Mouse (Mus musculus): ENCODE data around the gene Zfyve1. TPM values are rescaled to one million over a fixed set of nuclear protein-coding genes. Genes with fewer than 3 reads are reported as not detected.
"Not testable (repeated sequence)": the region's sequence is repeated elsewhere in the genome, so short reads cannot be mapped to it uniquely, and the experiment has no call there.

Zfyve1 gene
- 14.4 and 21.9 TPM in 2 replicates for polyA plus RNA-seq (2016; fragmentation: Nextera tagmentation; extraction: Ambion mirVana)

DNA sequence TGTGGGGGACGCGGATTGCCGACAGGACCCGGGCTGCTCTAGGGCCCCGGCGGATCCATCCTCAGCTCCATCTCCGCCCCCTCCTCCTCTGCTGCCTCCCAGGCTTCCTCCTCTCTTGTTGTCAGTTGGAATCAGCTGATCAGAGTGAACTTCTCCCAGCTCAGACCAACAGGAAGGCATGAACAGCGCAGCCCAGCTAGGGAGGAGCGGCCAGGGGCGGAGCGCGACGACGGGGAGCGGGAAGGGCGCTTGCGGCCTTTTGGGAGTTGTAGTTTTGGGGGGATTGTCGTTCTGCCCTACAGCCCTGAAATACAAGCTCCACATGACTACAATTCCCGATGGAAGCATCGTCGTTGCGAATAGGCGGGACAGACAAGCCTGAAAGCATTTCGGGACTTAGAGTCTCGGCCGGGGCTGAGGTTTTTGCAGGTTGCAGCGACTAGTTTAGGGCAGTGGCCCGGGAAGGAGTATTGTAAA is at the start of gene Zfyve1:
TSS of gene Zfyve1 (minus strand) at position 198 of the 477 bp plus-strand sequence.
- Histone ChIP-seq H3K27ac (peak within 1 kb of the TSS; percentile 93), H3K9me3 (replicated peaks) (no peaks in the 10 kb centered on the region), H3K4me3 (peak within 1 kb of the TSS; percentile 97), H3K27me3 (ENCODE audit: low read depth, poor library complexity, severe bottlenecking) (no peaks in the 10 kb centered on the region), H3K4me1 (peaks cover 9% of the 10 kb centered on the region; the same call in 1 of the 2 replicates), H3K36me3 (peaks cover 28% of the 10 kb centered on the region)
- WGBS, result under 1% methylated on average over 28 of the region's 28 CpGs
- DNase-seq (ENCODE audit: low spot score), result peak; percentile 92

DNA sequence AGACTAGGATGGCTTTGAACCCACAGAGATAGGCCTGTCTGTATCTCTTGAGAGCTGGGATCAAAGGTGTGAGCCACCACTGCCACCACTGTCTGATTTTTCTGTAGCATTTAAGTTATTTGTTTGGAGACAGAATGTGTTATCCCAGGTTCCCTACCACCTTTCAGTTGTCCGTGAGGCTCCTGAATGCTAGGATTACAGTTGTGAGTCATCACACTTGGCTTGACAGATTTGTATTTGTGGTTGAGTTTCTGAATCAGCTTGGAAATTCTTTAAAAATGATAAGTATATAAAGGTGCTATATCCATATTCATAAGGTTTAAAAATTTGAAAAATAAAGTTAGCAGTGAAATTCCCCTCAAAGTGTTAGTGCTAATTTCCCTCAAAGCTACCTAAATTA is 46.1 kb upstream of the Zfyve1 start:
- DNase-seq (ENCODE audit: low spot score), result no peak
- no peaks in the 10 kb centered on the region for H3K9me3 ChIP-seq (replicated peaks)
- H3K4me3 ChIP-seq, result no peak overlapping the region
- H3K36me3 ChIP-seq, result peaks cover 90% of the 10 kb centered on the region
- no peaks in the 10 kb centered on the region for H3K27me3 ChIP-seq (ENCODE audit: low read depth, poor library complexity, severe bottlenecking)
- no peaks in the 10 kb centered on the region for H3K4me1 ChIP-seq
- H3K27ac ChIP-seq, result no peak overlapping the region
- 93% methylated on average over 1 of the region's 1 CpGs for WGBS

DNA sequence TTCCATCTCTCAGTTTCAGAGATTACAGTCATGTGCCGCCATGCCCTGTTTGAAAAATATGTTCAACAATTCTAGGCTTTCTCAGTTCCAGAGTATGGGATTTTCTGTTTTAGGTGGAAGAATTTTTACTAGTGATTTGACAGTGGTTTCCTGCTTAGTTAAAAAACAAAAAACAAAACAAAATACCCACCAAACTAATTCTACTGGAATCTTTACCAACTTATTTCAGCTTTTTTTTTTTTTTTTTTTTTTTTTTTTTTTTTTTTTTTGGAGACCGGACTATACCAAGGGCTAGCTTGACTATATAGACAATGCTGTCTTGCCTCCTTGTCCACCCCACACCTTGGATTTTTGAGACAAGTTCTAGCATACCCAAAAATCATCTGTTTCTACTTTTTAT is 44.2 kb upstream of the Zfyve1 start:
- DNase-seq (ENCODE audit: low spot score), result no peak
- Histone ChIP-seq H3K36me3 (peaks cover 91% of the 10 kb centered on the region), H3K9me3 (replicated peaks) (no peaks in the 10 kb centered on the region), H3K27ac (no peak overlapping the region), H3K4me3 (no peak overlapping the region), H3K4me1 (no peaks in the 10 kb centered on the region), H3K27me3 (ENCODE audit: low read depth, poor library complexity, severe bottlenecking) (no peaks in the 10 kb centered on the region)
- 93% methylated on average over 2 of the region's 2 CpGs for WGBS

DNA sequence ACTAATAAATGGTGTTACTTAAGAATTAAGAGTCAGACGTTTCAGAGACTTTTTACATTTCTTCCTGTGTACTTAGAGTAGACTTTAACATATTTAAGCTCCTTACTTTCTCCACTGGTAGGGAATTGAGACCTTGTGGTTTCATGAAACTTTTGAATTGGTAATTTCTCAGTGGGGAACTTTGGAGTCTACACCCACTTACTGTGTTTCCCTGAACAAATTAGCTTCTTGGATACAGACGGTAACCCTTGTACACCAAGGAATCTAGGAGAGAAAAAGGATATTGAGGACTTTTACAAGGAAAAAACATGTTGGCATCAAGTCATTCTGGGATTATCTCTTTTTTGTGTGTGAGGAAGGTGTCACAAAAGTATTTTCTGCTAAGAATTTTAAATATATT is 36.8 kb upstream of the Zfyve1 start:
- 65% methylated on average over 2 of the region's 2 CpGs for WGBS
- Histone ChIP-seq H3K27me3 (ENCODE audit: low read depth, poor library complexity, severe bottlenecking) (no peaks in the 10 kb centered on the region), H3K9me3 (replicated peaks) (no peaks in the 10 kb centered on the region), H3K36me3 (peaks cover 49% of the 10 kb centered on the region), H3K4me1 (peaks cover 6% of the 10 kb centered on the region; the same call in 1 of the 2 replicates), H3K4me3 (peak overlapping the region; percentile 96), H3K27ac (no peak overlapping the region)
- DNase-seq (ENCODE audit: low spot score), result no peak

DNA sequence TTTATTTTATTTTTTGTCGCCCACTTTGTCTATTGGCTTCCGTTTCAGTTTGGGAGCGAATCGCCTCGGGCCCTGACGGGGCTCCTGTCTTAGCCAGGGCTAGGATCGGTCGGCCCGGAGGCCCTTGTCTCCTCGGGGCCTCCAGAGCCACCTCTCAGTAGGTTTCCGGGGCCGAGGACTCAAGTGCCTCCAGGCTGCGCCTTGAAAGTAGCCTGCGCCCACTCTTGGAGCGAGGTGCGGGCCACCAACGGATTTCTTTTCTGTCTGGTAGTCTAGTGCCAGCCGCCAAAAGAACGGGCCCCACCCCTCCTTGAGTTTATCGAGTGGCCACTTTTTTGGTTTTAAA is 35.6 kb upstream of the Zfyve1 start:
- peak; percentile 79 for DNase-seq (ENCODE audit: low spot score)
- Histone ChIP-seq H3K36me3 (peaks cover 39% of the 10 kb centered on the region), H3K9me3 (replicated peaks) (no peaks in the 10 kb centered on the region), H3K4me1 (peaks cover 6% of the 10 kb centered on the region; the same call in 1 of the 2 replicates), H3K27ac (peak overlapping the region; percentile 99), H3K4me3 (peak overlapping the region; percentile 96), H3K27me3 (ENCODE audit: low read depth, poor library complexity, severe bottlenecking) (no peaks in the 10 kb centered on the region)
- under 1% methylated on average over 20 of the region's 20 CpGs for WGBS

DNA sequence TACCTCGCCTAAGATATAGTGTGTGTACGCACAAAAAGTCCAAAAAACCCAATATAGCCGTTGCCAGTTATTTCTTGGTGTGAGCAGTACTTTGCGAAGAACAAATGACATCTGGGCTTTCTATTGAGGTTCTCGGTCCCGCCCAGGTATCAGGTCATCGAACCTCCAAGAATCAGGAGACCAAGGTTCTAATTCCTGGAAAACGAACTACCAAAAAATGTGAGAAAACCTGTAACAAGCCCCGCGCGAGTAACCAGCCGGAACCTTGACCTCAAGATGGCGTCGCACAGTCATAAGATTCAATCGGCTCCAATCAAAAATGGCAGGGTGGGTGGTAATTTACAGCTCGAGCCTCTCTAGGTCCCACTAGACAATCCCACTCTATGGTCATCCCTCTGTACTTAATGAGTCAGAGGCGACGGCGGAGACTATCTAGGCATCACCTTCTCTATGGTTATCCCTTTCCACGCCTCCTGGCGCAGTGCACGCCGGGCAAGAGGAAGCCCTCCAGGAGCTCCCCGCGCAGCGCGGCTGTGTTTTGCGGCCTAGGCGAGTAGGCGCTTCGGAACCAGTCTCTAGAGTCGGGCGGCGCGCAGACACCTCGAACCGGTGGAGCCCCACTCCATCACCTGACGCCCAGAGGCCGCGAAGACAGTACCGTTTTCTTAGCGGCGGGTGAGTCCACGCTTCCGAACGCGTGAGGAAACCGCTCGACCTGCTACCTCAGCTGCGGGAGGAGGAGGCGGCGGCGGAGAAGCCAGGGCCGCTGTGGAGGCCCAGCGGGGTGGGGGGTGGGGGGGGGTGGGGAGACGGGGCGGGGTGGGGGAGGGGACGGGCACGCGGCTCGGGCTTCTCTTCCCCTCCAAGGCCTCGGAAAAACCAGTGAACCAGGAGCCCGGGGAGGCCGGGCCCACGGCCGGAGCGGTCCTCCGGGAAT is 35.0 kb upstream of the Zfyve1 start:
- Histone ChIP-seq H3K4me1 (peaks cover 6% of the 10 kb centered on the region; the same call in 1 of the 2 replicates), H3K4me3 (peak overlapping the region; percentile 96), H3K27me3 (ENCODE audit: low read depth, poor library complexity, severe bottlenecking) (no peaks in the 10 kb centered on the region), H3K9me3 (replicated peaks) (no peaks in the 10 kb centered on the region), H3K36me3 (peaks cover 33% of the 10 kb centered on the region), H3K27ac (peak overlapping the region; percentile 99)
- DNase-seq (ENCODE audit: low spot score), result peak; percentile 94
- WGBS, result under 1% methylated on average over 63 of the region's 68 CpGs

DNA sequence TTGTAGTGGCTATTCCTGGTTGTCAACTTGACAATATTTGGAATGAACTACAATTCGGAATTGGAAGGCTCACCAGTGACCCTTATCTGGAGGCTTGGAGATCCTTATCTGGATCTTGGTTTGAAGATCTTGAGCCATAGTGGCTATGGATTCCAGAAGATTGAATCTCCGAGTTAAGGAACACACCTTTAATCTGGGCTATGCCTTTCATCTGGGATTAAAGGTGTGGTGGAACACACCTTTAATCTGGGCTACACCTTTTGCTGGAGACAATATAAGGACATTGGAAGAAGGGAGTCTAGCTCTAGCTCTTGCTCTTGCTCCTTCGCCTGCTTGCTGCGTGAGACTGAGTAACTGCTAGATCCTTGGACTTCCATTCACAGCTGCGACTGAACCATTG is 33.9 kb upstream of the Zfyve1 start, which contains the start of gene Rbm25:
TSS of gene Rbm25 (plus strand) at position 301 of the 400 bp plus-strand sequence.
- H3K4me1 ChIP-seq; DNase-seq (ENCODE audit: low spot score); H3K27me3 ChIP-seq (ENCODE audit: low read depth, poor library complexity, severe bottlenecking); H3K9me3 ChIP-seq (replicated peaks): not testable (repeated sequence)
- Histone ChIP-seq H3K27ac (peak within 1 kb of the TSS; percentile 99), H3K4me3 (peak within 1 kb of the TSS; percentile 96), H3K36me3 (peaks cover 22% of the 10 kb centered on the region)
- no CpG with 5 or more reads among the region's 5 CpGs for WGBS

DNA sequence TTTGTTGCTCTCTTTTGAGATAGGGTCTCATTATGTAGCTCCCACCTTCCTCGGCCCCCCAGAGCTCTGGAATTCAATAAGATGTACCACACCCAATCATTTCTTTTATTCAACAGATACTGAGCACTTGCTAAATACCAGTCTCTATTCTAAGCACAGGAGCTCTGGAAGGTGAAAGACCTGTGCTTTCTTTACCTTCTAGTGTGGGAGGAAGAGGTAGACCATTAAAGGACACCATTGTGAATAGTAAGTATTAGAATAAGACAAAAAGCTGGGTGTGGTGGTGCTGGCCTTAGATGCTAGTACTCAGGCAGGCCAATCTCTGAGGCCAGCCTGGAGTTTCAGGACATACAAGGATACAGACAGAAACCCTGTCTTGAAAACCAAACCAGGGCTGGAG is 27.3 kb upstream of the Zfyve1 start:
- WGBS, result 93% methylated on average over 1 of the region's 1 CpGs
- no peak overlapping the region for H3K4me3 ChIP-seq

DNA sequence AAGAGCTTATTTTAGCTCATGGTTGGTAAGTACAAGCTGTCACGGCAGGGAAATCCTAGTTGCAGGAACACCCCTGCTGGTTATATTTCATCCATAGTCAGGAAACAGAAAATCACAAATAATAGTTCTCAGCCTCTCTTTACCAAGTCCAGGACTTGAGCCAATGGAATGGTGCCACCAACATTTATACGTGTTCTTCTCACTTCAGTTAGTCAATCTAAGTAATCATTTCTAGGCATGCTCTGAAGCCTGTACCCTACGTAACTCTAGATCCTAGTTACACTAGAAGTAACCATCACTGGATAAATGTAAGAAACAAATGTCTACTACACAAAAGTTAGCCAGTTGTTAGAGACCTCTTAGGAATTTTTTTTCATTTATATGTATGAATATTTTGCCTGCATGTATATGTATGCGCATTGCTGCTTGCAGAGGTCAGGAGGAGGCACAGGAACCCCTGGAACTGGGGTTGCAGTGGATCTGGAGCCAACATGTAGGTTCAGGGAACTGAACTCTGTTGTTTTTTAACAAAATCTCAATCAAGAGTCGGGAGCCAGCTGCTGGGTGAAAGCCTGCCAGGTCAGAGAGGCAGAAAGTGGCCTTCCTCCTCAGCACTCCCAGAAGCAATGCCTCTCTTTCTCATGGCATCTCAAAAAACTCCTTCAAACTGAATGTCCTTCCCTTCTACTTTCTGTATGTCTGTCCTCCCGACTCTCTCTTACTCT is 25.2 kb upstream of the Zfyve1 start:
- DNase-seq (ENCODE audit: low spot score), result peak; percentile 16
- WGBS, result 90% methylated on average over 6 of the region's 6 CpGs
- Histone ChIP-seq H3K9me3 (replicated peaks) (no peaks in the 10 kb centered on the region), H3K4me3 (no peak overlapping the region), H3K4me1 (no peaks in the 10 kb centered on the region), H3K27ac (no peak overlapping the region), H3K36me3 (no peaks in the 10 kb centered on the region), H3K27me3 (ENCODE audit: low read depth, poor library complexity, severe bottlenecking) (no peaks in the 10 kb centered on the region)

More for the DNA sequence above, 27.3 kb upstream of the Zfyve1 start:
- no peak for DNase-seq (ENCODE audit: low spot score)
- H3K36me3 ChIP-seq, result no peaks in the 10 kb centered on the region
- no peaks in the 10 kb centered on the region for H3K27me3 ChIP-seq (ENCODE audit: low read depth, poor library complexity, severe bottlenecking)
- H3K9me3 ChIP-seq (replicated peaks), result no peaks in the 10 kb centered on the region
- no peaks in the 10 kb centered on the region for H3K4me1 ChIP-seq
- H3K27ac ChIP-seq, result no peak overlapping the region

DNA sequence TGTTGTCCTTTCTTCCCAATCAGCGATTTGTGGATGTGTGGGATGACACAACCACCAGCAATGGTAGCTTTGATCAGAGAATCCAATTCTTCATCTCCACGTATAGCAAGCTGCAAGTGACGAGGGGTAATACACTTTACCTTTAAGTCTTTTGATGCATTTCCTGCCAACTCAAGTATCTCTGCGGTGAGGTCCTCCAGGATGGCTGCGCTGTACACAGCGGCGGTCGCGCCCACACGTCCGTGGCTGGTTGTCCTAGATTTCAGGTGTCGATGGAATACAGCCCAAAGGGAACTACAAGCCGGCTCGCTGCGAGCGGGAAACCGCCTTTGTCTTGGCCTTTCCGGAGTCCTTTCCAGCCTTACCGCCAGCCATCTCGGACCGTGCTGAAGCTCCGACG is 23.7 kb upstream of the Zfyve1 start:
- H3K27me3 ChIP-seq (ENCODE audit: low read depth, poor library complexity, severe bottlenecking); DNase-seq (ENCODE audit: low spot score); H3K4me3 ChIP-seq; H3K9me3 ChIP-seq (replicated peaks); H3K36me3 ChIP-seq; H3K27ac ChIP-seq; H3K4me1 ChIP-seq: not testable (repeated sequence)
- WGBS, result 57% methylated on average over 23 of the region's 23 CpGs

DNA sequence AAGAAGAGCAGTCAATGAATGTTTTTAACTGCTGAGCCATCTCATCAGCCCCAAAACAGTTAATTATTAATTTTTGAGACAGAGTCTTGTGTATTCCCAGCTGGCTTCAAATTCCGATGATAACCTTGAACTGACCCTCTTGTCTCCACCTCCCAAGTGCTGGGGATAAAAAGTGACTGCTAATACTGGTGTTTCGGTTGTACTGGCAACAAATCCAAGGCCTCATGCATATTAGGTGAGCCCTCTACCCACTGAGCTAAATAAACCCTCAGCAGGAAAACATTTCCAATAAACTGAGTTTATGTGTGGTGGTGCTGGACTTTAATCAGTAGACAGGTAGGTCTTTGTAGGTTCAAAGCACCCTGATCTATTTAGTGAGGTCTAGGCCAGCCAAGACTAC is 22.0 kb upstream of the Zfyve1 start:
- Histone ChIP-seq H3K36me3 (no peaks in the 10 kb centered on the region), H3K27me3 (ENCODE audit: low read depth, poor library complexity, severe bottlenecking) (no peaks in the 10 kb centered on the region), H3K27ac (no peak overlapping the region), H3K9me3 (replicated peaks) (no peaks in the 10 kb centered on the region), H3K4me3 (no peak overlapping the region), H3K4me1 (no peaks in the 10 kb centered on the region)
- no peak for DNase-seq (ENCODE audit: low spot score)
- 92% methylated on average over 2 of the region's 2 CpGs for WGBS

DNA sequence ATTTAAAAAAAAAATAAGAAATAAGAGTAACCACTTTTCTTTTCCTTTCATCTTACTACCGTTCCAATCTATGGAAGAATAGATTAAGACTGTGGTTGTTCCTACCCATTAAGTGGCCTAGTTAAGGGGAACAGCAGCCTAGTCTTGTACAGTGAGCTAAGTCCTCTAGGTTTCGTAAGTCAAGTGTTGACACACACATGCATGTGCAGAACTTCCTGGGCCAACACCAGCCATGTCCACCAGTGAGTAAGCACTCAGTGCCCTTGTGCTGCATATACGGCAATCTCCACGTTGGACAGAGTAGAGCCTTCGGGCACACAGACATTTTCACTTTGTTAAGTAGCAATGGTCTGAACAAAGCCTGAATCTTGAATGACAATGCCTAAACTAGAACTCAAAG is 20.2 kb upstream of the Zfyve1 start:
- Histone ChIP-seq H3K9me3 (replicated peaks) (no peaks in the 10 kb centered on the region), H3K27me3 (ENCODE audit: low read depth, poor library complexity, severe bottlenecking) (no peaks in the 10 kb centered on the region), H3K4me3 (no peak overlapping the region), H3K4me1 (no peaks in the 10 kb centered on the region), H3K27ac (no peak overlapping the region), H3K36me3 (no peaks in the 10 kb centered on the region)
- no peak for DNase-seq (ENCODE audit: low spot score)
- 96% methylated on average over 5 of the region's 5 CpGs for WGBS

DNA sequence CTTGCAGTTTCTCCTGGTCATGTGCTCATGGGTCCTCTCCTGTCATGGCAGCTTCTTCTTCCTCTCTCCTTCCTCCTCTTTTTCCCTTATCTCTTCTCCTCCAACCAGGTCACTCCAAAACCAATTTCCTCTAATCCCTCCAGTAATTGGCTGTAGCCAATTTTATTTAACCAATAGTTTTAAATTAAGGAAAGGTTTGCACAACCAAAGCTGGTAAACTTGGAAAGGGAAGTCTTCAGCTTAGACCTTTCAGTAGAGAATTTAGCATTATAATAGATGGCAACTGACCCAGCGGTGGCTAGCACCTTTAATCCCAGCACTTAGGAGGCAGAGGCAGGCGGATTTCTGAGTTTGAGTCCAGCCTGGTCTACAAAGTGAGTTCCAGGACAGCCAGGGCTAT is 9.4 kb upstream of the Zfyve1 start:
- H3K36me3 ChIP-seq; H3K4me3 ChIP-seq; H3K27me3 ChIP-seq (ENCODE audit: low read depth, poor library complexity, severe bottlenecking); DNase-seq (ENCODE audit: low spot score); H3K9me3 ChIP-seq (replicated peaks); H3K27ac ChIP-seq; H3K4me1 ChIP-seq: not testable (repeated sequence)
- WGBS, result 92% methylated on average over 2 of the region's 2 CpGs

Measured in limb, embryonic 10.5 days (tissue).